Mouse (Mus musculus) hindbrain, embryonic 13.5 days (tissue): ENCODE measurements around the gene Tceal5. TPM values are rescaled to one million over a fixed set of nuclear protein-coding genes. Genes with fewer than 3 reads are reported as not detected.
"Not testable (repeated sequence)": the region's sequence is repeated elsewhere in the genome, so short reads cannot be mapped to it uniquely, and the experiment has no call there.

ENCODE experiments used
- ATAC-seq: fragments of 200-750 bp; cut with Nextera tagmentation; 2 replicates; pipeline ENCODE4 v1.8.0; 2017; ENCODE audit warnings: moderate TSS enrichment; ENCODE audit not compliant: low FRiP score
- H3K27ac ChIP-seq: fragments of 300-500 bp; sonication (generic); 2 replicates; pipeline ENCODE4 v1.5.1; 2015; ENCODE audit warnings: inconsistent platforms, mild to moderate bottlenecking, moderate library complexity
- H3K27me3 ChIP-seq: fragments of 300-500 bp; sonication (generic); 2 replicates; pipeline ENCODE4 v1.6.1; 2015; ENCODE audit warnings: mild to moderate bottlenecking, inconsistent platforms
- H3K36me3 ChIP-seq: fragments of 300-500 bp; sonication (generic); 2 replicates; pipeline ENCODE4 v1.6.1; 2015; ENCODE audit warnings: mild to moderate bottlenecking, inconsistent platforms
- H3K4me1 ChIP-seq: fragments of 300-500 bp; sonication (generic); replicated peaks from 2 replicates; pipeline ENCODE4 v1.6.1; 2015; ENCODE audit warnings: inconsistent platforms
- H3K4me2 ChIP-seq: fragments of 300-500 bp; sonication (generic); 2 replicates; pipeline ENCODE4 v1.6.1; 2015; ENCODE audit warnings: inconsistent platforms, mild to moderate bottlenecking, moderate library complexity
- H3K4me3 ChIP-seq: fragments of 300-500 bp; sonication (generic); 2 replicates; pipeline ENCODE4 v1.5.1; 2015; ENCODE audit warnings: mild to moderate bottlenecking, inconsistent platforms
- H3K9ac ChIP-seq: fragments of 300-500 bp; sonication (generic); 2 replicates; pipeline ENCODE4 v1.6.1; 2015; ENCODE audit warnings: mild to moderate bottlenecking, inconsistent platforms
- H3K9me3 ChIP-seq: fragments of 300-500 bp; sonication (generic); 2 replicates; pipeline ENCODE4 v1.6.1; 2016; ENCODE audit warnings: inconsistent platforms
- WGBS: fragments of 180-500 bp; shearing (Covaris S2); methylation state at CpG from one replicate; pipeline ENCODE4 v1.1.7; 2015; 5-methylcytosine and 5-hydroxymethylcytosine counted together
- polyA plus RNA-seq: library from polyadenylated mRNA; unstranded; fragments of >200 nt; fragmentation: Nextera tagmentation; extraction: Ambion mirVana; gene quantifications from 2 replicates; pipeline ENCODE4 v1.2.1, GENCODE M21; 2015

The Tceal5 gene
- polyA plus RNA-seq, 1 experiment from 2014 or later = 24.5 TPM

DNA sequence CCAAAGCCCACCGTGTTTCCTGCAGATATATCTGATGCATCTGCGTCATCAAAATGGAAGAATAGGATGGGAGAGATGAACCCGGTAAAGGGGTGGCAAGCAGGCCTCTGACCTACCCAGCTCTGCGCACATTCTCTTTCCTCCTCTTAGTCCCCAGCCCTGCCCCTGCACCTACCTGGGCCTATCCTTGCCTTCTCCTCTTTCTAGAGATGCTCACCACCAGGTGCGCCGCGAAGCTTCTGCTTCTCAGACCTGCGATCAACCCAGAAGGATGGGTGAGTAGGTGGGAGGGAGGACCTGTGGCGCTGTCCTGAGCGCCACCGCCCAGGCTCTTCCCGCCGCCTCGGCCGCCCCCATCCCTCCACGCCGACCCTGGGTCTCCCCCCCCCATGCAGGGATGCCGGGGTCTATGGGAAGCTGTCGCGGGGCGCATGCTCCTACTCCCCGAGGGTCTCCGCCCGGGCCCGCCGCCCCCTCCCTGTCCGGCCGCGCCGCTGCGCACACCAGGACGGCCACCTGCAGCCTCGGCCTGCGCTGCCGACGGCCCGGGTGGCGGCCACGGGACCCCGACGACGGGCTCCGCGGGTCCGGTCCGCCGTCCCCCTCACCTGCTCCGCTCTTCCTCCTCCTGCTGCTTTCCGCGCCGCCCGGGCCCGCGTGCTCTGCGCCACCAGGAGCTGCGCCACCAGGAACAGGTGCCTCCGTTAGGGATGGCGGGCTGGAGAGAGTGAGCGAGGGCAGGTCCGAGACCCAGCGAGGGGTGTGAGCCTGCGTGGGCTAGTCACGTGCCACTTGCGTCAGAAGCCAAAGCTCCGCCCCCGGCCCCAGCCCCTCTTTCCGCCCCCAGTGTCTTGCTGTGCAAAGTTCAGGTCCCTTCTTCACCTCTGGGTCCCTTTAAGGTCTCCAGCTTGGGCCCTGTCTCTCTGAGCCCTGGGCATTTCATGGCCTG is 11.3 kb upstream of the Tceal5 start, which contains the start of the genes Tceal7 and Bex1:
TSS of gene Tceal7 (plus strand) at position 51 of the 949 bp plus-strand sequence.
TSS of gene Bex1 (minus strand) at position 785 of the 949 bp plus-strand sequence.
- H3K36me3 ChIP-seq, H3K4me1 ChIP-seq, H3K27ac ChIP-seq, H3K9me3 ChIP-seq, H3K27me3 ChIP-seq: not testable (repeated sequence)
- ATAC-seq = peak; percentile 95
- Histone ChIP-seq H3K4me3 (peak within 1 kb of the TSS; percentile 44), H3K9ac (peak within 1 kb of the TSS; percentile 67), H3K4me2 (peak within 1 kb of the TSS; percentile 52)
- 21% methylated on average over 11 of the region's 67 CpGs for WGBS

DNA sequence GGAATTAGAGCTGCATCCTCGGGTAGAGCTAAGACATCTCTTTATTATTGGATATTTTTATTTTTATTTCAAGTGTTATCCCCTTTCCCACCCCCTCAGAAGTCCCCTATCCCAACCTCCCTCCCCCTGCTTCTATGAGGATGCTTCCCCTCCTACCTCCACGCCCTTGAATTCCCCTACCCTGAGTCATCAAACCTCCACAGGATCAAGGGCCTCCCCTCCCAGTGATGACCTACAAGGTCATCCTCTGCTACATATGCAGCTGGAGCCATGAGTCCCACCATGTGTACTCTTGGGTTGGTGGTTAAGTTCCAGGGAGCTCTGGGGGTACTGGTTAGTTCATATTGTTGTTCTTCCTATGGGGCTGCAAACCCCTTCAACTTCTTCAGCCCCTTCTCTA is 9.7 kb upstream of the Tceal5 start:
- Histone ChIP-seq H3K4me1 (no peaks in the 10 kb centered on the region; the same call in 1 of the 2 replicates), H3K36me3 (no peaks in the 10 kb centered on the region), H3K27me3 (no peaks in the 10 kb centered on the region), H3K4me3 (no peak overlapping the region), H3K4me2 (no peak overlapping the region), H3K9ac (no peak overlapping the region), H3K27ac (no peak overlapping the region), H3K9me3 (no peaks in the 10 kb centered on the region)
- no peak for ATAC-seq
- WGBS = 65% methylated on average over 2 of the region's 2 CpGs

GRCm38 (mm10) chrX:136204406-136204805 is 730 bp upstream of the Tceal5 start:
- no peak overlapping the region for H3K4me2 ChIP-seq
- H3K4me3 ChIP-seq = no peak overlapping the region
- no peaks in the 10 kb centered on the region for H3K36me3 ChIP-seq
- H3K27ac ChIP-seq = no peak overlapping the region
- no peak overlapping the region for H3K9ac ChIP-seq
- no peak for ATAC-seq
- H3K4me1 ChIP-seq = 0 out of 2 replicates have a peak, but pooled peaks cover 4% of the 10 kb centered on the region
- H3K27me3 ChIP-seq = 0 out of 2 replicates have a peak, but pooled peaks cover 3% of the 10 kb centered on the region
- H3K9me3 ChIP-seq = no peaks in the 10 kb centered on the region
- WGBS = 82% methylated on average over 6 of the region's 6 CpGs

- Histone ChIP-seq H3K27me3 (0 out of 2 replicates have a peak, but pooled peaks cover 3% of the 10 kb centered on the region), H3K4me3 (peak overlapping the region; percentile 47), H3K36me3 (no peaks in the 10 kb centered on the region), H3K9ac (peak overlapping the region; percentile 70), H3K4me1 (0 out of 2 replicates have a peak, but pooled peaks cover 4% of the 10 kb centered on the region), H3K9me3 (no peaks in the 10 kb centered on the region), H3K4me2 (peak overlapping the region; percentile 57), H3K27ac (peak overlapping the region; percentile 81)
- WGBS = 24% methylated on average over 7 of the region's 7 CpGs
- ATAC-seq = peak; percentile 75; the same call in 1 of the 2 replicates
These were observed 419 bp downstream of the Tceal5 start for GRCm38 (mm10) chrX:136203257-136203656.

- Histone ChIP-seq H3K36me3 (no peaks in the 10 kb centered on the region), H3K9ac (no peak overlapping the region), H3K4me3 (no peak overlapping the region), H3K9me3 (no peaks in the 10 kb centered on the region), H3K27me3 (no peaks in the 10 kb centered on the region), H3K27ac (no peak overlapping the region), H3K4me1 (no peaks in the 10 kb centered on the region), H3K4me2 (no peak overlapping the region)
- 70% methylated on average over 1 of the region's 1 CpGs for WGBS
- no peak for ATAC-seq
These were observed 6.8 kb downstream of the Tceal5 start for GRCm38 (mm10) chrX:136196873-136197272.

- Histone ChIP-seq H3K36me3 (no peaks in the 10 kb centered on the region), H3K27ac (no peak overlapping the region), H3K4me2 (no peak overlapping the region), H3K9ac (no peak overlapping the region), H3K4me1 (no peaks in the 10 kb centered on the region), H3K27me3 (no peaks in the 10 kb centered on the region), H3K9me3 (no peaks in the 10 kb centered on the region), H3K4me3 (no peak overlapping the region)
- ATAC-seq = no peak
- WGBS = 85% methylated on average over 16 of the region's 16 CpGs
These were observed 8.3 kb downstream of the Tceal5 start for GRCm38 (mm10) chrX:136195193-136195944.

- no peak overlapping the region for H3K9ac ChIP-seq
- H3K36me3 ChIP-seq = no peaks in the 10 kb centered on the region
- 96% methylated on average over 1 of the region's 1 CpGs for WGBS
- no peak for ATAC-seq
- no peaks in the 10 kb centered on the region for H3K9me3 ChIP-seq
- no peaks in the 10 kb centered on the region for H3K4me1 ChIP-seq
- no peak overlapping the region for H3K4me2 ChIP-seq
- H3K27ac ChIP-seq = no peak overlapping the region
- no peak overlapping the region for H3K4me3 ChIP-seq
- no peaks in the 10 kb centered on the region for H3K27me3 ChIP-seq
These were observed 20.6 kb downstream of the Tceal5 start for GRCm38 (mm10) chrX:136183107-136183506.

DNA sequence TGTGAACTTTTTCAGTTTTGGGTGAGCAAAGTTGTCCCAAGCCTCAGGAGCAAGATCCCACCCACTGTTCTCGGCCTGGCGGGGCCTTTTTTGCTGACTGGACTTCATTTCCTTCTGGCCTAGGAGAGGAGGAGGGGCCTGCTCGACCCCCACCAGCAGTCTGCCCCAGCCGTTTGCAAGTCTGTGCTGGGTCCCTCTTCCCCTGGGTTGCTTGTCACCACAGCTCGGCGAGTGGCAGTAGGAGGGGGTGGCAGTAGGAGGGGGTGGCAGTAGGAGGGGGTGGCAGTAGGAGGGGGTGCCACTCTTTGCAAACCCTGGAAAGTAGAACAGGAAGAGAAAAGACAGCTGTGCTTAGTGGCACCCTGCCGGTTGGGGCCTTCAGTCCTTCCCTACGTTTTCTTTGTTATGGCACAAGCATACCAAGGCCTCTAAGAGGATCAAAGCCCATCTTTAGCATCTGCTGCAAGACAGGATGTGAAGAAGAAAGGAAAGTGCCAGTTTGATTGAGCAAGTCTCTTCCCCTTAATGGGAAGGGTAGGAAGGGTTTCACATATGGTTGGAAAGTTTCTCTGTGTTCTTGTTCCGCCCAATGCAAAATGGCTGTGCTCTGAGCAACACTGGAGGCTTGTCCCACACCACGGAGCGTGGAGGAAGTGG is 22.7 kb downstream of the Tceal5 start:
- Histone ChIP-seq H3K4me1 (no peaks in the 10 kb centered on the region), H3K27ac (no peak overlapping the region), H3K9me3 (no peaks in the 10 kb centered on the region), H3K9ac (no peak overlapping the region), H3K27me3 (no peaks in the 10 kb centered on the region), H3K36me3 (no peaks in the 10 kb centered on the region), H3K4me2 (no peak overlapping the region), H3K4me3 (no peak overlapping the region)
- WGBS = 25% methylated on average over 11 of the region's 11 CpGs
- ATAC-seq = no peak

- H3K27me3 ChIP-seq = 0 out of 2 replicates have a peak, but pooled peaks cover 5% of the 10 kb centered on the region
- ATAC-seq = no peak
- WGBS = 21% methylated on average over 10 of the region's 10 CpGs
These were observed 30.9 kb downstream of the Tceal5 start for GRCm38 (mm10) chrX:136172786-136173185.

DNA sequence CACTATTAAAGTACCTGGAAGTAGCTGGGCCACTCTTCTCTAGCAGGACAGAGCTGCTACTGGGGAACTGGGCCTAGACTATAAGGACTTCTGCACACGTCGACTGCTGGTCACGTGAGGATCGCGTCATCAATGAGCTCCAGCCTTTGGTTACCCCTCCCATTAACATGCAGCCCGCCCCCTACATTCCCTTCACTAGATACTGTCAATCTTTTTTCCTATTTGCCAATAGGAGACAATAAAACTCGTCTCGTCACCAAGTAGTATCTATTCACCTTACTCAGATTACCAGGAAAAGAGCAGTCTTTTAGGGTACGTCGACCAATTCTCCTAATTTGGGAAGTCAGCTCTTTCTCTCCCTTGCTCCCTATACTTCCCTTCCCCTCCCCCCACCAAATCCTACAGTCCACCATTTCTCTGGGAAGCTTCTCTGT is 31.5 kb downstream of the Tceal5 start, which contains the start of gene Tceal8:
TSS of gene Tceal8 (minus strand) at position 225 of the 434 bp plus-strand sequence.
- Histone ChIP-seq H3K4me1 (peaks cover 4% of the 10 kb centered on the region), H3K9me3 (no peaks in the 10 kb centered on the region), H3K4me2 (peak within 1 kb of the TSS; percentile 57), H3K4me3 (peak within 1 kb of the TSS; percentile 53), H3K27ac (peak within 1 kb of the TSS; percentile 84), H3K27me3 (0 out of 2 replicates have a peak, but pooled peaks cover 5% of the 10 kb centered on the region), H3K36me3 (no peaks in the 10 kb centered on the region), H3K9ac (peak within 1 kb of the TSS; percentile 76)
- ATAC-seq = peak; percentile 96
- WGBS = 26% methylated on average over 10 of the region's 10 CpGs

More at GRCm38 (mm10) chrX:136172786-136173185, 30.9 kb downstream of the Tceal5 start:
- no peak overlapping the region for H3K9ac ChIP-seq
- H3K27ac ChIP-seq = peak overlapping the region; percentile 84
- H3K9me3 ChIP-seq = no peaks in the 10 kb centered on the region
- H3K4me1 ChIP-seq = peaks cover 4% of the 10 kb centered on the region
- no peaks in the 10 kb centered on the region for H3K36me3 ChIP-seq
- peak overlapping the region; percentile 53 for H3K4me3 ChIP-seq
- peak overlapping the region; percentile 57 for H3K4me2 ChIP-seq

GRCm38 (mm10) chrX:136171189-136172117 is 32.2 kb downstream of the Tceal5 start:
- peak overlapping the region; percentile 76 for H3K9ac ChIP-seq
- H3K9me3 ChIP-seq = no peaks in the 10 kb centered on the region
- 0 out of 2 replicates have a peak, but pooled peaks cover 5% of the 10 kb centered on the region for H3K27me3 ChIP-seq
- peak overlapping the region; percentile 84 for H3K27ac ChIP-seq
- 17% methylated on average over 24 of the region's 24 CpGs for WGBS
- no peaks in the 10 kb centered on the region for H3K36me3 ChIP-seq
- H3K4me2 ChIP-seq = peak overlapping the region; percentile 57
- peaks cover 4% of the 10 kb centered on the region for H3K4me1 ChIP-seq
- ATAC-seq = peak; percentile 88
- peak overlapping the region; percentile 53 for H3K4me3 ChIP-seq
